Mouse (Mus musculus): Measurements from ENCODE around the gene Wnt5b.

DNA sequence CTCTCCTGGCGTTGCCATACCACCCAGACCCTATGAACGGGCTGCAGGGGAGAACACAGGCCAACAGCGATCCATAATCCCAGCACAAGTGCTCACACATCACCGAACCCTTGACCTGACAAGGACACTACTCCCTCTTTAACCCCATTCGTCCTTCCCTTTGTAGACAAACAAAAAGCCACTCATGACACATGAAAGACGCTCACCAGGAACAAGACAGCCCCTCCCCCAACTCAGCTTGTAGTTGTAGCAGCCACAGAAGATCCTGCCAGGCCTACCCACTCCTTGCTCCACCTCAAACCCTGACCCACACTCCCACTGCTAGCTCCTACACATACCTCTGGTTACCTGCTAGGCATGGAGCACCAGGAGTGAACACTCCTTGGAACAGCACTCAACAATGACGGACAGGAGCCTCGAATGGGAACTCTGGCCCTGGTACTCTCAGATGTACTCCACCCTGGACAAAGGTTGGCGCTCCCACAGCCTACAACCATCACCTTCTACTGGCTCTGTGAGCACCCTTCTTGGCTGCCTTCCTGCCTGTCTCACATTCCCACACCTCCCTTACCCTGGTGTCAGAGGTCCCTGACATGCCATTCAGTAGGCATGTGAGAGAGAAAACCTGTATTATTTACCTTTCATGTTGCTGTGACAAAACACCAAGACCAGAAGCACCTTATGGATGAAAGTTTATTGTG is 38.5 kb downstream of the Wnt5b start:
- TF ChIP-seq POLR2A (IDR thresholded peaks at IDR 0.05; ENCODE audit: borderline replicate concordance, control insufficient read depth, low read depth, low read length) (no peak), CTCF (IDR thresholded peaks at IDR 0.05; ENCODE audit: control insufficient read depth, insufficient read depth, low read length) (no peak)

All from bone marrow, adult 2 months (tissue).